Mouse (Mus musculus) bone marrow, adult 2 months (tissue): ENCODE data around the gene Lima1.

Experiments used
- CTCF ChIP-seq: fragments of 200-500 bp; IDR thresholded peaks from 2 replicates; pipeline ENCODE4 v1.5.1; 2011; ENCODE audit warnings: low read length, control low read depth; ENCODE audit not compliant: control insufficient read depth, insufficient read depth
- POLR2A ChIP-seq: fragments of 200-500 bp; IDR thresholded peaks from 2 replicates; pipeline ENCODE4 v1.6.1; 2011; ENCODE audit warnings: low read depth, mild to moderate bottlenecking, control low read depth, low read length, borderline replicate concordance; ENCODE audit not compliant: control insufficient read depth

- TF ChIP-seq CTCF = no peak
- TF ChIP-seq POLR2A = no peak
These were observed 142.1 kb downstream of the Lima1 start for GRCm38 (mm10) chr15:99733186-99733585.
